Mouse (Mus musculus) small intestine, adult 2 months (tissue): ENCODE data around the gene Fam43b. TPM values are rescaled to one million over a fixed set of nuclear protein-coding genes. Genes with fewer than 3 reads are reported as not detected.

Experiments used
- H3K27ac ChIP-seq: fragments of 200-500 bp; 2 replicates; pipeline ENCODE4 v1.5.1; 2012; ENCODE audit warnings: low read depth, low read length, control low read depth, inconsistent platforms; ENCODE audit not compliant: insufficient read depth
- H3K27me3 ChIP-seq: fragments of 200-500 bp; 2 replicates; pipeline ENCODE4 v1.6.1; 2012; ENCODE audit warnings: mild to moderate bottlenecking, moderate library complexity, low read length, inconsistent platforms; ENCODE audit not compliant: control insufficient read depth, insufficient read depth
- H3K36me3 ChIP-seq: fragments of 200-500 bp; 2 replicates; pipeline ENCODE4 v1.6.1; 2012; ENCODE audit warnings: mild to moderate bottlenecking, low read length, control low read depth, inconsistent platforms; ENCODE audit not compliant: control insufficient read depth, insufficient read depth
- H3K4me1 ChIP-seq: fragments of 200-500 bp; 2 replicates; pipeline ENCODE4 v1.6.1; 2012; ENCODE audit warnings: low read length, inconsistent platforms, mixed read lengths; ENCODE audit not compliant: control insufficient read depth, insufficient read depth, insufficient read length
- H3K4me3 ChIP-seq: fragments of 200-500 bp; 2 replicates; pipeline ENCODE4 v1.5.1; 2012; ENCODE audit warnings: low read depth, mild to moderate bottlenecking, control low read depth, inconsistent platforms, low read length, moderate library complexity
- CTCF ChIP-seq: fragments of 200-500 bp; IDR thresholded peaks from 2 replicates; pipeline ENCODE4 v1.5.1; 2012; ENCODE audit warnings: low read depth, mild to moderate bottlenecking, control low read depth, inconsistent platforms, low read length, moderate library complexity, mixed read lengths; ENCODE audit not compliant: insufficient replicate concordance, insufficient read length; ENCODE audit errors: extremely low read depth
- POLR2A ChIP-seq: fragments of 200-500 bp; IDR thresholded peaks from 2 replicates; pipeline ENCODE4 v1.6.1; 2012; ENCODE audit warnings: low read depth, mild to moderate bottlenecking, control low read depth, inconsistent platforms, low read length, moderate library complexity
- whole genome bisulfite sequencing: fragments of 180-500 bp; shearing (Covaris S2); methylation state at CpG from one replicate; pipeline ENCODE4 v1.1.7; 2018; 5-methylcytosine and 5-hydroxymethylcytosine counted together
- polyA plus RNA-seq: library from polyadenylated mRNA; depleted of rRNA; stranded (reverse); fragments of >200 nt; gene quantifications from 2 replicates; pipeline ENCODE4 v1.2.3, GENCODE M21; 2012; rRNA removed

The Fam43b gene
- polyA plus RNA-seq, 1 experiment, result not detected

- 92% methylated on average over 6 of the region's 6 CpGs for WGBS
- Histone ChIP-seq H3K36me3 (peaks cover 23% of the 10 kb centered on the region), H3K4me1 (peaks cover 31% of the 10 kb centered on the region), H3K27ac (no peak overlapping the region), H3K4me3 (no peak overlapping the region), H3K27me3 (no peaks in the 10 kb centered on the region)
- no peak for TF ChIP-seq POLR2A
- TF ChIP-seq CTCF, result no peak
These were observed 43.6 kb downstream of the Fam43b start for GRCm38 (mm10) chr4:138352692-138353091.

DNA sequence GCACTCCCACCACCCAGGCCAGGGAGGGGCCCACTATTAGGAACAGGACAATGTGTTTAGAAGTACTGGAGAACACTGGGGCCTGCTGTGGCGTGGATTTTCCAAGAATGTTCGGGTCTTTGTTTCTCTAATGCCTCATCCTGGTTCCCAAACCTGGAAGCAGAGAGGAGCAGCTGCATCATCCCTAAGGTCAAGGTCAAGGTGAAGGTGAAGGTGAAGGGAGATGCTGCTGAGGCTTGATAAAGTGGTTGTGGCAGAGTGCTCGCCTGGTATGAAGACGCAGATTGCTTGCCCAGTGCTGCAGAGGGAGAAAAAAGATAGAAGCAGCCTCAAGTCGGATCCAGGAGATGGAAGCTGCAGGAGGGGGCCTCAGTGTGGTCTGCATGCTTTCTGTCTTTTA lies 44.5 kb downstream of the Fam43b start:
- Histone ChIP-seq H3K27me3 (no peaks in the 10 kb centered on the region), H3K4me3 (no peak overlapping the region), H3K27ac (no peak overlapping the region), H3K4me1 (peaks cover 31% of the 10 kb centered on the region), H3K36me3 (peaks cover 30% of the 10 kb centered on the region)
- no peak for TF ChIP-seq CTCF
- TF ChIP-seq POLR2A, result no peak
- WGBS, result 86% methylated on average over 5 of the region's 5 CpGs

DNA sequence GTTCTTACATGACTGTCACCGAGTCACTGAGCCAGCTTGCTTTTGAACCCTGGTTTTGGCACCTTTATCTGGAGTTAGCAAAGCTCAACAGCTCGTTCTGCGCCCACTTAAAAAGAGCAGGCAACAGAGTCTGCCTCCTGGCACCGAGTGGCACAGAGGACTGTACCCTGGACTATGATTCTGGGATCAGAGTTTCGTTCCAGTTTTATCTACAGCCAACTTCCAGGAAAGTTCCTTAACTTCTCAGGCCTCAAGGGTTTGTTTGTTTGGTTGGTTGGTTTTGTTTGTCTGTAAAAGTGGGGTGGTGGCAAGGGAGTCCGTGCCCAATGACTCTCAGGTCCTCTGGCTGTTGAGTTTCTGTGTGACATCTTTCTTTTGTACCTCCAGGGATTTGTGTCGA lies 47.6 kb downstream of the Fam43b start:
- Histone ChIP-seq H3K4me1 (peaks cover 25% of the 10 kb centered on the region), H3K4me3 (no peak overlapping the region), H3K36me3 (peaks cover 34% of the 10 kb centered on the region), H3K27ac (peak overlapping the region; percentile 81), H3K27me3 (no peaks in the 10 kb centered on the region)
- TF ChIP-seq CTCF (no peak), POLR2A (no peak)
- 29% methylated on average over 7 of the region's 7 CpGs for WGBS

- Histone ChIP-seq H3K36me3 (peaks cover 37% of the 10 kb centered on the region), H3K4me3 (no peak overlapping the region), H3K27me3 (no peaks in the 10 kb centered on the region), H3K27ac (no peak overlapping the region), H3K4me1 (peaks cover 36% of the 10 kb centered on the region)
- no peak for TF ChIP-seq POLR2A
- TF ChIP-seq CTCF, result no peak
- WGBS, result 86% methylated on average over 1 of the region's 1 CpGs
These were observed 49.0 kb downstream of the Fam43b start for GRCm38 (mm10) chr4:138347280-138347679.

- WGBS, result 33% methylated on average over 9 of the region's 9 CpGs
- TF ChIP-seq POLR2A (no peak), CTCF (no peak)
- Histone ChIP-seq H3K4me3 (no peak overlapping the region), H3K27ac (peak overlapping the region; percentile 73), H3K36me3 (peaks cover 31% of the 10 kb centered on the region), H3K27me3 (no peaks in the 10 kb centered on the region), H3K4me1 (peaks cover 33% of the 10 kb centered on the region)
These were observed 51.3 kb downstream of the Fam43b start for GRCm38 (mm10) chr4:138344891-138345545.

Other genes starting within 250 kb of the Fam43b start
- 8.4 and 19.6 TPM in 2 replicates for gene Hp1bp3, start 180.2 kb downstream of the Fam43b start, polyA plus RNA-seq
- gene Sh2d5, start 146.1 kb downstream of the Fam43b start, polyA plus RNA-seq, result 0.41 and 0.79 TPM in 2 replicates
- gene Kif17, start 146.1 kb downstream of the Fam43b start, polyA plus RNA-seq, result 0.11 and 0.19 TPM in 2 replicates
- 150 and 244 TPM in 2 replicates for gene Ddost, start 91.8 kb downstream of the Fam43b start, polyA plus RNA-seq
- gene Pink1, start 70.2 kb downstream of the Fam43b start, polyA plus RNA-seq, result 54.9 and 134 TPM in 2 replicates
- gene Cda, start 28.5 kb downstream of the Fam43b start, polyA plus RNA-seq, result 218 and 419 TPM in 2 replicates
- 21.1 and 29.5 TPM in 2 replicates for gene Mul1, start 38.1 kb upstream of the Fam43b start, polyA plus RNA-seq
- gene Camk2n1, start 57.8 kb upstream of the Fam43b start, polyA plus RNA-seq, result 38.7 and 93.9 TPM in 2 replicates
- 0.05 and 0.61 TPM in 2 replicates for gene Vwa5b1, start 239.4 kb upstream of the Fam43b start, polyA plus RNA-seq